Mouse (Mus musculus) liver, embryonic 14.5 days (tissue): ENCODE results near the gene Xpo6.

ENCODE experiments used
- CTCF ChIP-seq: IDR thresholded peaks from 2 replicates; pipeline ENCODE4 v1.5.1; 2016; ENCODE audit warnings: antibody characterized with exemption, low read depth, control low read depth
- EP300 ChIP-seq: IDR thresholded peaks from 2 replicates; pipeline ENCODE4 v1.6.1; 2016; ENCODE audit warnings: antibody characterized with exemption, low read depth

- TF ChIP-seq CTCF = no peak
- no peak for TF ChIP-seq EP300
These were observed 42.1 kb downstream of the Xpo6 start for GRCm38 (mm10) chr7:126158238-126158637.
